Mouse (Mus musculus) C2C12 (cell line): ENCODE measurements around the gene Gm8797.

Experiments
- CTCF ChIP-seq: IDR thresholded peaks from one replicate; pipeline ENCODE4 v1.5.1; 2011; ENCODE audit not compliant: control insufficient read depth, insufficient read depth, insufficient read length
- MYOD1 ChIP-seq: IDR thresholded peaks from one replicate; pipeline ENCODE4 v1.6.1; 2011; ENCODE audit warnings: low read depth; ENCODE audit not compliant: control insufficient read depth, insufficient read length

DNA sequence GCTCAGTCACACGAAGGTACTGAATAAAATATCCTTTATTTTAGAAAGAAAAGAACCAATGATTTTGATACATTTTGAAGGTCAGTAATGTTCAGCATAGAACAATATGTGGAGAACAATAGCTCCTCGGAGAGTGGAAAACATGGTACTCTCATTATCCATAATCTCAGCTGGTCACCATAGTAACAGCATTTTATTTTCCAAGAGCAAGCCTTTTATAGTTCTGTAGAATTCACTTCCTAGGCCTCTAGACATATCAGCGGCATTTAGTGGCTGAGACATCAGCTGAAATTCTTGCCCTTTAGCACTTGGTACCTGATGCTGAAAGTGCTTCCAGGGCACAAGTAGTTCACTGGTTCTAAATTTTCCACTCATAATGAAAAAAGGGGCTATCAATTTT, 15.7 kb downstream of the Gm8797 start:
- no peak for TF ChIP-seq CTCF
- no peak for TF ChIP-seq MYOD1
